Mouse (Mus musculus) kidney, adult 2 months (tissue): ENCODE data around the gene Grm1. TPM values are rescaled to one million over a fixed set of nuclear protein-coding genes. Genes with fewer than 3 reads are reported as not detected.

ENCODE experiments used
- DNase-seq: peaks from one replicate; pipeline ENCODE4 v3.0.0; 2021
- H3K27ac ChIP-seq: fragments of 200-500 bp; 2 replicates; pipeline ENCODE4 v1.5.1; 2012; ENCODE audit warnings: low read depth, low read length, control low read depth, inconsistent platforms; ENCODE audit not compliant: insufficient read depth
- H3K27me3 ChIP-seq: fragments of 200-500 bp; replicated peaks from 2 replicates; pipeline ENCODE4 v1.6.1; 2012; ENCODE audit warnings: mild to moderate bottlenecking, moderate library complexity, low read length, inconsistent platforms; ENCODE audit not compliant: control insufficient read depth, insufficient read depth
- H3K36me3 ChIP-seq: fragments of 200-500 bp; 2 replicates; pipeline ENCODE4 v1.6.1; 2012; ENCODE audit warnings: mild to moderate bottlenecking, moderate library complexity, low read length, inconsistent platforms; ENCODE audit not compliant: control insufficient read depth, insufficient read depth
- H3K4me1 ChIP-seq: fragments of 200-500 bp; 2 replicates; pipeline ENCODE4 v1.6.1; 2011; ENCODE audit warnings: low read length; ENCODE audit not compliant: control insufficient read depth, insufficient read depth
- H3K4me3 ChIP-seq: fragments of 200-500 bp; 2 replicates; pipeline ENCODE4 v1.5.1; 2011; ENCODE audit warnings: mild to moderate bottlenecking, low read depth, low read length, control low read depth; ENCODE audit not compliant: insufficient read depth
- CTCF ChIP-seq: fragments of 200-500 bp; conservative IDR thresholded peaks from 2 replicates; pipeline ENCODE4 v1.5.1; 2011; ENCODE audit warnings: low read depth, mild to moderate bottlenecking, control low read depth, low read length, moderate library complexity, mixed read lengths; ENCODE audit not compliant: insufficient read depth, insufficient read length
- POLR2A ChIP-seq: fragments of 200-500 bp; IDR thresholded peaks from one replicate; pipeline ENCODE4 v1.6.1; 2011; ENCODE audit warnings: low read depth, low read length, control low read depth
- WGBS: fragments of 180-500 bp; shearing (Covaris S2); methylation state at CpG from one replicate; pipeline ENCODE4 v1.1.7; 2018; 5-methylcytosine and 5-hydroxymethylcytosine counted together
- polyA plus RNA-seq: library from polyadenylated mRNA; depleted of rRNA; stranded (reverse); fragments of >200 nt; gene quantifications from 2 replicates; pipeline ENCODE4 v1.2.3, GENCODE M21; 2012

The Grm1 gene
- polyA plus RNA-seq, 1 experiment, result not detected

- no peak for TF ChIP-seq CTCF
- no peak for TF ChIP-seq POLR2A
- Histone ChIP-seq H3K27me3 (no peaks in the 10 kb centered on the region), H3K4me3 (no peak overlapping the region), H3K27ac (no peak overlapping the region), H3K4me1 (no peaks in the 10 kb centered on the region), H3K36me3 (no peaks in the 10 kb centered on the region)
- WGBS, result 20% methylated on average over 2 of the region's 2 CpGs
- DNase-seq, result no peak
Measured at GRCm38 (mm10) chr10:11032221-11032620, 49.9 kb downstream of the Grm1 start.

- DNase-seq, result no peak
- H3K27ac ChIP-seq, result no peak overlapping the region
- no peak overlapping the region for H3K4me3 ChIP-seq
- H3K4me1 ChIP-seq, result no peaks in the 10 kb centered on the region
- no peak for TF ChIP-seq POLR2A
- no peak for TF ChIP-seq CTCF
- 64% methylated on average over 6 of the region's 6 CpGs for WGBS
- no peaks in the 10 kb centered on the region for H3K36me3 ChIP-seq
- H3K27me3 ChIP-seq, result no peaks in the 10 kb centered on the region
Measured at GRCm38 (mm10) chr10:11025764-11026518, 56.2 kb downstream of the Grm1 start.

- Histone ChIP-seq H3K27me3 (no peaks in the 10 kb centered on the region), H3K4me1 (no peaks in the 10 kb centered on the region), H3K36me3 (no peaks in the 10 kb centered on the region), H3K27ac (no peak overlapping the region), H3K4me3 (no peak overlapping the region)
- no peak for DNase-seq
- TF ChIP-seq POLR2A, result no peak
- TF ChIP-seq CTCF, result no peak
- 78% methylated on average over 2 of the region's 2 CpGs for WGBS
Measured at GRCm38 (mm10) chr10:11018970-11019531, 63.1 kb downstream of the Grm1 start.

GRCm38 (mm10) chr10:11013653-11014052, 68.5 kb downstream of the Grm1 start:
- H3K27ac ChIP-seq, result no peak overlapping the region
- no peaks in the 10 kb centered on the region for H3K4me1 ChIP-seq
- TF ChIP-seq CTCF (no peak), POLR2A (no peak)
- no peak overlapping the region for H3K4me3 ChIP-seq
- H3K36me3 ChIP-seq, result no peaks in the 10 kb centered on the region
- H3K27me3 ChIP-seq, result no peaks in the 10 kb centered on the region
- DNase-seq, result no peak
- 59% methylated on average over 3 of the region's 3 CpGs for WGBS

- H3K27ac ChIP-seq, result no peak overlapping the region
- H3K4me1 ChIP-seq, result no peaks in the 10 kb centered on the region
- H3K27me3 ChIP-seq, result no peaks in the 10 kb centered on the region
- H3K4me3 ChIP-seq, result no peak overlapping the region
- WGBS, result 67% methylated on average over 1 of the region's 1 CpGs
- no peak for DNase-seq
- TF ChIP-seq POLR2A (no peak), CTCF (no peak)
- H3K36me3 ChIP-seq, result no peaks in the 10 kb centered on the region
Measured at GRCm38 (mm10) chr10:10996766-10997165, 85.4 kb downstream of the Grm1 start.

GRCm38 (mm10) chr10:10991708-10992107, 90.4 kb downstream of the Grm1 start:
- H3K4me3 ChIP-seq, result no peak overlapping the region
- H3K27ac ChIP-seq, result no peak overlapping the region
- H3K36me3 ChIP-seq, result no peaks in the 10 kb centered on the region
- H3K27me3 ChIP-seq, result no peaks in the 10 kb centered on the region
- H3K4me1 ChIP-seq, result no peaks in the 10 kb centered on the region
- 80% methylated on average over 3 of the region's 3 CpGs for WGBS
- TF ChIP-seq POLR2A (no peak), CTCF (no peak)
- no peak for DNase-seq

- no peak overlapping the region for H3K4me3 ChIP-seq
- DNase-seq, result no peak
- no peak overlapping the region for H3K27ac ChIP-seq
- TF ChIP-seq POLR2A, result no peak
- TF ChIP-seq CTCF, result no peak
- H3K27me3 ChIP-seq, result no peaks in the 10 kb centered on the region
- no peaks in the 10 kb centered on the region for H3K4me1 ChIP-seq
- no peaks in the 10 kb centered on the region for H3K36me3 ChIP-seq
- WGBS, result 53% methylated on average over 2 of the region's 2 CpGs
Measured at GRCm38 (mm10) chr10:10971311-10971710, 110.8 kb downstream of the Grm1 start.
